Mouse (Mus musculus) stomach, embryonic 16.5 days (tissue): ENCODE results near the gene Nfic. TPM values are rescaled to one million over a fixed set of nuclear protein-coding genes. Genes with fewer than 3 reads are reported as not detected.

Experiments
- ATAC-seq: fragments of 200-750 bp; cut with Nextera tagmentation; 2 replicates; pipeline ENCODE4 v1.8.0; 2017; ENCODE audit warnings: moderate number of reproducible peaks, moderate TSS enrichment; ENCODE audit not compliant: insufficient read depth, low FRiP score
- H3K27ac ChIP-seq: fragments of 300-500 bp; sonication (generic); 2 replicates; pipeline ENCODE4 v1.5.1; 2014; ENCODE audit warnings: low read length
- H3K27me3 ChIP-seq: fragments of 300-500 bp; sonication (generic); 2 replicates; pipeline ENCODE4 v1.6.1; 2014; ENCODE audit warnings: low read length, control low read depth, mixed read lengths; ENCODE audit not compliant: control insufficient read depth, insufficient read depth
- H3K36me3 ChIP-seq: fragments of 300-500 bp; sonication (generic); 2 replicates; pipeline ENCODE4 v1.6.1; 2014; ENCODE audit warnings: low read length; ENCODE audit not compliant: control insufficient read depth, insufficient read depth
- H3K4me1 ChIP-seq: fragments of 300-500 bp; sonication (generic); 2 replicates; pipeline ENCODE4 v1.6.1; 2014; ENCODE audit warnings: low read length, control low read depth, mixed read lengths; ENCODE audit not compliant: control insufficient read depth, insufficient read depth
- H3K4me2 ChIP-seq: fragments of 300-500 bp; sonication (generic); 2 replicates; pipeline ENCODE4 v1.6.1; 2014; ENCODE audit warnings: low read depth, low read length, mixed read lengths
- H3K4me3 ChIP-seq: fragments of 300-500 bp; sonication (generic); replicated peaks from 2 replicates; pipeline ENCODE4 v1.5.1; 2014; ENCODE audit warnings: mild to moderate bottlenecking, low read length
- H3K9ac ChIP-seq: fragments of 300-500 bp; sonication (generic); 2 replicates; pipeline ENCODE4 v1.6.1; 2014; ENCODE audit warnings: low read length
- H3K9me3 ChIP-seq: fragments of 300-500 bp; sonication (generic); replicated peaks from 2 replicates; pipeline ENCODE4 v1.6.1; 2016; ENCODE audit warnings: low read length, control low read depth; ENCODE audit not compliant: control insufficient read depth
- WGBS: fragments of 180-500 bp; shearing (Covaris S2); extraction: QIAGEN DNeasy Blood & Tissue Kit; methylation state at CpG from one replicate; pipeline ENCODE4 v1.1.7; 2014; 5-methylcytosine and 5-hydroxymethylcytosine counted together
- polyA plus RNA-seq: library from polyadenylated mRNA; unstranded; fragments of >200 nt; fragmentation: Nextera tagmentation; extraction: Ambion mirVana; gene quantifications from 2 replicates; pipeline ENCODE4 v1.2.1, GENCODE M21; 2015

Nfic gene
- 74.8 and 82.5 TPM in 2 replicates for polyA plus RNA-seq

GRCm38 (mm10) chr10:81455181-81455895 lies at the start of gene Nfic:
TSS of gene Nfic (minus strand) at chr10:81455635.
- peaks cover 76% of the 10 kb centered on the region for H3K27me3 ChIP-seq
- no peak for ATAC-seq

GRCm38 (mm10) chr10:81502658-81503057 lies 47.2 kb upstream of the Nfic start:
- peaks cover 6% of the 10 kb centered on the region; the same call in 1 of the 2 replicates for H3K27me3 ChIP-seq
- H3K4me3 ChIP-seq, result peak overlapping the region; percentile 34
- no peaks in the 10 kb centered on the region for H3K36me3 ChIP-seq
- H3K4me2 ChIP-seq, result peak overlapping the region; percentile 56
- WGBS, result 9% methylated on average over 36 of the region's 36 CpGs
- no peak overlapping the region for H3K27ac ChIP-seq
- peak; percentile 19; the same call in 1 of the 2 replicates for ATAC-seq
- 0 out of 2 replicates have a peak, but pooled peaks cover 6% of the 10 kb centered on the region for H3K4me1 ChIP-seq
- peak overlapping the region; percentile 48; the same call in 1 of the 2 replicates for H3K9ac ChIP-seq
- no peaks in the 10 kb centered on the region for H3K9me3 ChIP-seq

More at GRCm38 (mm10) chr10:81455181-81455895, at the start of gene Nfic:
- H3K4me2 ChIP-seq, result no peak within 1 kb of the TSS
- no peak within 1 kb of the TSS for H3K27ac ChIP-seq
- H3K4me1 ChIP-seq, result no peaks in the 10 kb centered on the region
- no peaks in the 10 kb centered on the region for H3K36me3 ChIP-seq
- no peak within 1 kb of the TSS for H3K4me3 ChIP-seq
- H3K9ac ChIP-seq, result no peak within 1 kb of the TSS
- H3K9me3 ChIP-seq, result no peaks in the 10 kb centered on the region
- 55% methylated on average over 28 of the region's 28 CpGs for WGBS

GRCm38 (mm10) chr10:81501863-81502262 lies 46.4 kb upstream of the Nfic start:
- Histone ChIP-seq H3K27ac (no peak overlapping the region), H3K27me3 (peaks cover 6% of the 10 kb centered on the region; the same call in 1 of the 2 replicates), H3K9ac (no peak overlapping the region), H3K9me3 (no peaks in the 10 kb centered on the region), H3K4me3 (no peak overlapping the region), H3K36me3 (no peaks in the 10 kb centered on the region), H3K4me2 (no peak overlapping the region), H3K4me1 (0 out of 2 replicates have a peak, but pooled peaks cover 6% of the 10 kb centered on the region)
- no peak for ATAC-seq
- 79% methylated on average over 5 of the region's 5 CpGs for WGBS

GRCm38 (mm10) chr10:81500032-81500431 lies 44.6 kb upstream of the Nfic start, which contains the start of gene S1pr4:
TSS of gene S1pr4 (minus strand) at chr10:81500132.
- H3K36me3 ChIP-seq, result no peaks in the 10 kb centered on the region
- 71% methylated on average over 3 of the region's 3 CpGs for WGBS
- no peak within 1 kb of the TSS for H3K4me2 ChIP-seq
- no peaks in the 10 kb centered on the region for H3K9me3 ChIP-seq
- H3K9ac ChIP-seq, result peak within 1 kb of the TSS; percentile 42
- no peak within 1 kb of the TSS for H3K4me3 ChIP-seq
- H3K27me3 ChIP-seq, result peaks cover 6% of the 10 kb centered on the region; the same call in 1 of the 2 replicates
- ATAC-seq, result no peak
- H3K27ac ChIP-seq, result no peak within 1 kb of the TSS
- H3K4me1 ChIP-seq, result peaks cover 11% of the 10 kb centered on the region

- no peaks in the 10 kb centered on the region for H3K36me3 ChIP-seq
- WGBS, result 68% methylated on average over 23 of the region's 23 CpGs
- H3K4me2 ChIP-seq, result no peak overlapping the region
- H3K27me3 ChIP-seq, result peaks cover 6% of the 10 kb centered on the region; the same call in 1 of the 2 replicates
- no peak overlapping the region for H3K27ac ChIP-seq
- peak overlapping the region; percentile 42 for H3K9ac ChIP-seq
- H3K4me3 ChIP-seq, result no peak overlapping the region
- peaks cover 18% of the 10 kb centered on the region for H3K4me1 ChIP-seq
- no peaks in the 10 kb centered on the region for H3K9me3 ChIP-seq
- ATAC-seq, result no peak
These were observed 43.9 kb upstream of the Nfic start for GRCm38 (mm10) chr10:81499250-81499901.

GRCm38 (mm10) chr10:81498316-81499249 lies 43.1 kb upstream of the Nfic start:
- Histone ChIP-seq H3K36me3 (no peaks in the 10 kb centered on the region), H3K4me2 (no peak overlapping the region), H3K9me3 (no peaks in the 10 kb centered on the region), H3K4me3 (no peak overlapping the region), H3K4me1 (peaks cover 23% of the 10 kb centered on the region), H3K27me3 (peaks cover 6% of the 10 kb centered on the region; the same call in 1 of the 2 replicates), H3K9ac (peak overlapping the region; percentile 42), H3K27ac (no peak overlapping the region)
- 81% methylated on average over 38 of the region's 38 CpGs for WGBS
- no peak for ATAC-seq

GRCm38 (mm10) chr10:81497401-81498270 lies 42.2 kb upstream of the Nfic start:
- Histone ChIP-seq H3K4me2 (0 out of 2 replicates have a peak overlapping the region, but pooled peaks have one; percentile 53), H3K4me3 (no peak overlapping the region; the same call in 1 of the 2 replicates)

GRCm38 (mm10) chr10:81496969-81497368 lies 41.5 kb upstream of the Nfic start:
- Histone ChIP-seq H3K9ac (peak overlapping the region; percentile 64; the same call in 1 of the 2 replicates), H3K9me3 (no peaks in the 10 kb centered on the region)

More at GRCm38 (mm10) chr10:81497401-81498270, 42.2 kb upstream of the Nfic start:
- Histone ChIP-seq H3K36me3 (peaks cover 5% of the 10 kb centered on the region), H3K9me3 (no peaks in the 10 kb centered on the region), H3K9ac (no peak overlapping the region), H3K4me1 (peaks cover 20% of the 10 kb centered on the region), H3K27ac (no peak overlapping the region), H3K27me3 (no peaks in the 10 kb centered on the region)
- ATAC-seq, result no peak
- 77% methylated on average over 17 of the region's 17 CpGs for WGBS

More at GRCm38 (mm10) chr10:81496969-81497368, 41.5 kb upstream of the Nfic start:
- 26% methylated on average over 4 of the region's 4 CpGs for WGBS
- Histone ChIP-seq H3K4me3 (peak overlapping the region; percentile 88), H3K27ac (no peak overlapping the region), H3K27me3 (no peaks in the 10 kb centered on the region), H3K36me3 (peaks cover 11% of the 10 kb centered on the region), H3K4me1 (peaks cover 17% of the 10 kb centered on the region), H3K4me2 (peak overlapping the region; percentile 53)
- ATAC-seq, result no peak
